Mouse (Mus musculus) megakaryocyte, embryonic 14.5 days (primary cell): ENCODE data around the gene Ttc27.

ENCODE experiments used
- FLI1 ChIP-seq: IDR thresholded peaks from 2 replicates; pipeline ENCODE4 v1.6.1; 2012; ENCODE audit warnings: low read length, inconsistent platforms, mixed read lengths
- GATA1 ChIP-seq: IDR thresholded peaks from 3 replicates; pipeline ENCODE4 v1.6.1; 2012; ENCODE audit warnings: mixed read lengths, low read length, inconsistent platforms, borderline replicate concordance

GRCm38 (mm10) chr17:74807509-74808248, 90.1 kb downstream of the Ttc27 start:
- no peak for TF ChIP-seq GATA1
- no peak for TF ChIP-seq FLI1
